Mouse (Mus musculus) hindbrain, postnatal 0 days (tissue): ENCODE data around the gene Gm43064. TPM values are rescaled to one million over a fixed set of nuclear protein-coding genes. Genes with fewer than 3 reads are reported as not detected.

Experiments used
- ATAC-seq: fragments of 200-750 bp; cut with Nextera tagmentation; 2 replicates; pipeline ENCODE4 v1.8.0; 2017; ENCODE audit warnings: mild to moderate bottlenecking, moderate TSS enrichment, moderate library complexity
- DNase-seq: peaks from one replicate; pipeline ENCODE4 v3.0.0-alpha.2; 2015; ENCODE audit warnings: low spot score
- H3K27ac ChIP-seq: fragments of 300-500 bp; sonication (generic); 2 replicates; pipeline ENCODE4 v1.5.1; 2014; ENCODE audit warnings: mild to moderate bottlenecking
- H3K27me3 ChIP-seq: fragments of 300-500 bp; sonication (generic); 2 replicates; pipeline ENCODE4 v1.6.1; 2014; ENCODE audit warnings: low read length, mixed read lengths; ENCODE audit not compliant: insufficient read depth
- H3K36me3 ChIP-seq: fragments of 300-500 bp; sonication (generic); 2 replicates; pipeline ENCODE4 v1.6.1; 2014; ENCODE audit warnings: low read length, mixed read lengths; ENCODE audit not compliant: insufficient read depth
- H3K4me1 ChIP-seq: fragments of 300-500 bp; sonication (generic); 2 replicates; pipeline ENCODE4 v1.6.1; 2014; ENCODE audit warnings: antibody characterized with exemption, low read length, mixed read lengths; ENCODE audit not compliant: insufficient read depth
- H3K4me2 ChIP-seq: fragments of 300-500 bp; sonication (generic); 2 replicates; pipeline ENCODE4 v1.6.1; 2014; ENCODE audit warnings: low read depth, mild to moderate bottlenecking, low read length, moderate library complexity, mixed read lengths
- H3K4me3 ChIP-seq: fragments of 300-500 bp; sonication (generic); 2 replicates; pipeline ENCODE4 v1.5.1; 2014; ENCODE audit warnings: low read length
- H3K9ac ChIP-seq: fragments of 300-500 bp; sonication (generic); replicated peaks from 2 replicates; pipeline ENCODE4 v1.6.1; 2014; ENCODE audit warnings: mild to moderate bottlenecking, low read length, moderate library complexity, mixed read lengths
- H3K9me3 ChIP-seq: fragments of 300-500 bp; sonication (generic); 2 replicates; pipeline ENCODE4 v1.6.1; 2016; ENCODE audit warnings: low read length, mixed read lengths
- CTCF ChIP-seq: IDR thresholded peaks from 2 replicates; pipeline ENCODE4 v1.5.1; 2016; ENCODE audit warnings: antibody characterized with exemption, control low read depth, low read depth
- WGBS: fragments of 180-500 bp; shearing (Covaris S2); extraction: QIAGEN DNeasy Blood & Tissue Kit; methylation state at CpG from one replicate; pipeline ENCODE4 v1.1.7; 2014; 5-methylcytosine and 5-hydroxymethylcytosine counted together
- polyA plus RNA-seq: library from polyadenylated mRNA; unstranded; fragments of >200 nt; fragmentation: Nextera tagmentation; extraction: Ambion mirVana; gene quantifications from 2 replicates; pipeline ENCODE4 v1.2.1, GENCODE M21; 2015
- total RNA-seq: library from RNA; depleted of rRNA; stranded (reverse); fragments of >200 nt; gene quantifications from 2 replicates; pipeline ENCODE4 v1.2.3, GENCODE M21; 2014

Gm43064 gene
- total and polyA plus RNA-seq, 2 experiments from 2014 or later: 0.24 to 1.9 TPM

DNA sequence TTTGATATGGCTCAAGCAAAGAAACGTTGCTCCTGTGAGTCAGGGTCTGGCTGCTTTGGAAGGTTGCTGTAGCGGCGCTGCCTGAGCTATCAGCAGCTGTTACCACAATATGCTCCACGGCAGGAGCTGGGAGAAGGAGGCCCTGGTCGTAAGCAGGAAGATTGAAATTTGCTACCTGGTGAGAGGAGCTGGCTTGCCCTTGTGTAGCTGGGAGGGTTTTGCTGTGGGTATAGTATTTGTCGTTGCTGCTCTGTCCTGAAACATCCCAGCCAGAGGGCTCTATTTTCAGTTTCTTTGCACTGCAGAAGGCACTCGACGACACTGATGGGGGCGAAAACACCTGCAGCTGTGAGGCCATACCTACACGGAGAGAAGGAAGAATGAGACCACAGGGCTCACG lies 31.4 kb upstream of the Gm43064 start:
- H3K27me3 ChIP-seq: no peaks in the 10 kb centered on the region
- TF ChIP-seq CTCF: no peak
- DNase-seq: no peak
- H3K4me1 ChIP-seq: no peaks in the 10 kb centered on the region
- no peak for ATAC-seq
- H3K27ac ChIP-seq: no peak overlapping the region
- WGBS: 82% methylated on average over 11 of the region's 11 CpGs
- H3K4me2 ChIP-seq: no peak overlapping the region
- H3K9me3 ChIP-seq: no peaks in the 10 kb centered on the region
- H3K4me3 ChIP-seq: no peak overlapping the region
- H3K36me3 ChIP-seq: 0 out of 2 replicates have a peak, but pooled peaks cover 3% of the 10 kb centered on the region
- H3K9ac ChIP-seq: no peak overlapping the region

GRCm38 (mm10) chr3:103778660-103779059 lies 30.7 kb upstream of the Gm43064 start:
- 86% methylated on average over 6 of the region's 6 CpGs for WGBS
- no peak for TF ChIP-seq CTCF
- Histone ChIP-seq H3K27ac (no peak overlapping the region), H3K4me2 (no peak overlapping the region), H3K36me3 (0 out of 2 replicates have a peak, but pooled peaks cover 3% of the 10 kb centered on the region), H3K27me3 (no peaks in the 10 kb centered on the region), H3K4me3 (no peak overlapping the region), H3K9me3 (no peaks in the 10 kb centered on the region), H3K9ac (no peak overlapping the region), H3K4me1 (no peaks in the 10 kb centered on the region)
- ATAC-seq: no peak
- no peak for DNase-seq

DNA sequence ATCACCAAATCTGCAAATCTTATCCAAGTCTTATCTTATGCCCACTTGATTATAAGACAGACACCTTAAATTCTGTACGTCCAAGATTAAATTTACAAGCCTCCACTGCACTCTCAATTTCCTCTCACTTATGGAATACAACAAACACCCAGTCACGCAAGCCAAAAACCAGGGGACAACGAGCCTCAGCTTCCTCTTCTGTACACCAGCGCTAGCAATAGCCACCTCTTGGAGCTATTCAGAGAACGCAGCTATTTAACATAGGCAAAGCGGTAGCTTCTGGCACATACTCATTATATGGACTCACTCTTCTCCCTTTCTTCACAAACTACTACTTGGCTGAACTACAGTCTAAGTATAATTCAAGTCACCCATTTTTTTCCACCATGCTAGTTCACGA lies 30.2 kb upstream of the Gm43064 start:
- Histone ChIP-seq H3K9ac (no peak overlapping the region), H3K36me3 (0 out of 2 replicates have a peak, but pooled peaks cover 3% of the 10 kb centered on the region), H3K9me3 (no peaks in the 10 kb centered on the region), H3K4me2 (no peak overlapping the region), H3K27ac (no peak overlapping the region), H3K27me3 (no peaks in the 10 kb centered on the region), H3K4me3 (no peak overlapping the region), H3K4me1 (no peaks in the 10 kb centered on the region)
- WGBS: 70% methylated on average over 7 of the region's 7 CpGs
- ATAC-seq (no peak), DNase-seq (no peak)
- no peak for TF ChIP-seq CTCF

DNA sequence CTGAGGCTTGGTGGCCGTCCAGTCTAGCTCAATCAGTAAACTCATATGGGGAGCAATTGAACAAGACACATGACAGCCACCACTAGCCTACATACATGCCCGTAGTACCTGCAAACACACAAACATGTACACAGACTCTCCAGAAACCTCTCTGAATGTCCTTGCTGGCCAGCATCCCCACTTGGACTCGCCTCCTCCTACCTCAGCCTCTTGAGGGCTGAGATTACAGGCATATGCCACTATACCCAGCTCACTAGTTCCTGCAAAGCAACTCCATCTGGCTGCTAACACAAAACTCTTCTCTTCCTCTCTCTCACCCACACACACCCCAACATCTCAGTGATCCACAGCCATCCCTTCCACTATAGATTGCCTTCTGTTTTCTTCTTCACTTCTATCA lies 29.1 kb upstream of the Gm43064 start:
- WGBS: 93% methylated on average over 3 of the region's 3 CpGs
- no peak for ATAC-seq
- H3K9me3 ChIP-seq: no peaks in the 10 kb centered on the region

GRCm38 (mm10) chr3:103780777-103781176 lies 28.6 kb upstream of the Gm43064 start:
- Histone ChIP-seq H3K4me1 (no peaks in the 10 kb centered on the region), H3K9ac (no peak overlapping the region), H3K27ac (no peak overlapping the region), H3K4me3 (no peak overlapping the region), H3K36me3 (no peaks in the 10 kb centered on the region), H3K9me3 (no peaks in the 10 kb centered on the region), H3K4me2 (no peak overlapping the region), H3K27me3 (no peaks in the 10 kb centered on the region)
- no peak for DNase-seq
- no peak for TF ChIP-seq CTCF
- 75% methylated on average over 5 of the region's 5 CpGs for WGBS
- no peak for ATAC-seq

More for the DNA sequence above, 29.1 kb upstream of the Gm43064 start:
- no peak overlapping the region for H3K9ac ChIP-seq
- H3K4me1 ChIP-seq: no peaks in the 10 kb centered on the region
- H3K4me2 ChIP-seq: no peak overlapping the region
- H3K4me3 ChIP-seq: no peak overlapping the region
- H3K27ac ChIP-seq: no peak overlapping the region
- no peak for TF ChIP-seq CTCF
- no peaks in the 10 kb centered on the region for H3K27me3 ChIP-seq
- DNase-seq: no peak
- 0 out of 2 replicates have a peak, but pooled peaks cover 3% of the 10 kb centered on the region for H3K36me3 ChIP-seq

- no peaks in the 10 kb centered on the region for H3K4me1 ChIP-seq
- H3K27me3 ChIP-seq: no peaks in the 10 kb centered on the region
- H3K9me3 ChIP-seq: no peaks in the 10 kb centered on the region
- H3K36me3 ChIP-seq: no peaks in the 10 kb centered on the region
- H3K4me2 ChIP-seq: no peak overlapping the region
- H3K9ac ChIP-seq: no peak overlapping the region
- no peak overlapping the region for H3K4me3 ChIP-seq
- no peak overlapping the region for H3K27ac ChIP-seq
- no peak for TF ChIP-seq CTCF
- DNase-seq: no peak
- 89% methylated on average over 4 of the region's 4 CpGs for WGBS
- no peak for ATAC-seq
These were observed 26.3 kb upstream of the Gm43064 start for GRCm38 (mm10) chr3:103782844-103783609.

- DNase-seq (no peak), ATAC-seq (no peak)
- Histone ChIP-seq H3K4me1 (no peaks in the 10 kb centered on the region; the same call in 1 of the 2 replicates), H3K27me3 (no peaks in the 10 kb centered on the region), H3K27ac (no peak overlapping the region), H3K36me3 (no peaks in the 10 kb centered on the region), H3K4me2 (no peak overlapping the region), H3K4me3 (no peak overlapping the region), H3K9ac (no peak overlapping the region), H3K9me3 (no peaks in the 10 kb centered on the region)
- no peak for TF ChIP-seq CTCF
- 68% methylated on average over 7 of the region's 7 CpGs for WGBS
These were observed 22.1 kb upstream of the Gm43064 start for GRCm38 (mm10) chr3:103787225-103787624.
